In the genomic region with DNA sequence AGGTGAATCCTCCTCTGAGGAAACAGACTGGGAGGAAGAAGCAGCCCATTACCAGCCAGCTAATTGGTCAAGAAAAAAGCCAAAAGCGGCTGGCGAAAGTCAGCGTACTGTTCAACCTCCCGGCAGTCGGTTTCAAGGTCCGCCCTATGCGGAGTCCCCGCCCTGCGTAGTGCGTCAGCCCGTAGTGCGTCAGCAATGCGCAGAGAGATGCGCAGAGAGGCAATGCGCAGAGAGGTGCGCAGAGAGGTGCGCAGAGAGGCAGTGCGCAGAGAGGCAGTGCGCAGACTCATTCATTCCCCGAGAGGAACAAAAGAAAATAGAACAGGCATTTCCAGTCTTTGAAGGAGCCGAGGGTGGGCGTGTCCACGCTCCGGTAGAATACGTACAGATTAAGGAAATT, we compare ENCODE assay signal across 6 mouse cellular contexts.
DNase-seq lines count a peak whose midpoint lies in the region.

No protein-coding gene starts in this region.

- DNase-seq in adrenal gland, postnatal 25 days = peak; percentile 10
- peak; percentile 38 to 42 for DNase-seq in cerebellum, postnatal 25 days
- DNase-seq in gastrocnemius, adult 18-20 months (ENCODE audit: low spot score) = peak; percentile 2
- peak; percentile 2 to 16 for DNase-seq in layer of hippocampus, postnatal 14 days (ENCODE audit: low spot score in 2 of 2)
- DNase-seq in lung, postnatal 14 days = peak; percentile 22
- peak; percentile 3 to 16 for DNase-seq in spleen, adult 18-20 months

Comparison
In these comparisons a context has a peak if more than half of its experiments do, and no peak if none do; other contexts are left out.
1. Peak in every context shown above with its lines: DNase-seq.